Mouse (Mus musculus): ENCODE measurements around the gene Fer1l5. TPM values are rescaled to one million over a fixed set of nuclear protein-coding genes. Genes with fewer than 3 reads are reported as not detected.

Gene Fer1l5
- total RNA-seq, 2 experiments from 2014 or later, result not detected

Small RNA genes lying within 50 kb of the gene (microRNA-seq; reads per million reads assigned to microRNA genes)
- gene Mir6898, result 0 to 0.27 reads per million in 2 experiments

Other genes starting within 250 kb of the Fer1l5 start
- gene Uggt1, start 127.6 kb upstream of the Fer1l5 start, total RNA-seq (2021), result 10 to 100 TPM; 26.3 to 28.2 TPM
- 1 to 10 TPM; 3.2 to 3.4 TPM for gene Neurl3, start 97.6 kb upstream of the Fer1l5 start, total RNA-seq (2021)
- 10 to 100 TPM; 10.8 to 12.7 TPM for gene Arid5a, start 64.6 kb upstream of the Fer1l5 start, total RNA-seq (2021)
- 10 to 100 TPM; 55.4 to 62.3 TPM for gene Kansl3, start 3.1 kb upstream of the Fer1l5 start, total RNA-seq (2021)
- gene Lman2l, start 73.0 kb downstream of the Fer1l5 start, total RNA-seq (2021), result 10 to 100 TPM; 26.8 to 29.5 TPM
- 1 to 10 TPM; 3.8 to 4.3 TPM for gene Cnnm4, start 99.3 kb downstream of the Fer1l5 start, total RNA-seq (2021)
- gene Cnnm3, start 139.6 kb downstream of the Fer1l5 start, total RNA-seq (2021), result 10 to 100 TPM; 13.1 to 16.6 TPM
- gene Ankrd23, start 164.6 kb downstream of the Fer1l5 start, total RNA-seq (2021), result 100 to 1,000 TPM; 315 to 408 TPM
- 100 to 1,000 TPM; 174 to 267 TPM for gene Gm42417, start 167.1 kb downstream of the Fer1l5 start, total RNA-seq (2021)
- gene Ankrd39, start 175.2 kb downstream of the Fer1l5 start, total RNA-seq (2021), result 1 to 10 TPM; 5.8 to 6.2 TPM
- gene Sema4c, start 186.1 kb downstream of the Fer1l5 start, total RNA-seq (2021), result 10 to 100 TPM in 1 of 2 experiments, 1 to 10 TPM in 1; 9.2 to 10.4 TPM

Data from heart, adult 18-20 months (tissue).